Mouse (Mus musculus): ENCODE results near the gene Tmem184b. TPM values are rescaled to one million over a fixed set of nuclear protein-coding genes. Genes with fewer than 3 reads are reported as not detected.
A peak's percentile ranks its signal among the peaks of the same experiment; 100 is the strongest.

Tmem184b gene
- polyA plus RNA-seq, 1 experiment from 2014 or later: 38.8 TPM

GRCm38 (mm10) chr15:79399231-79400052 lies 3.9 kb downstream of the Tmem184b start:
- Histone ChIP-seq H3K27ac (ENCODE audit: low read depth, low read length) (no peak overlapping the region), H3K27me3 (replicated peaks; ENCODE audit: control insufficient read depth, insufficient read depth, low read length) (no peaks in the 10 kb centered on the region)
- no peak for ATAC-seq (replicated peaks; ENCODE audit: low FRiP score)

DNA sequence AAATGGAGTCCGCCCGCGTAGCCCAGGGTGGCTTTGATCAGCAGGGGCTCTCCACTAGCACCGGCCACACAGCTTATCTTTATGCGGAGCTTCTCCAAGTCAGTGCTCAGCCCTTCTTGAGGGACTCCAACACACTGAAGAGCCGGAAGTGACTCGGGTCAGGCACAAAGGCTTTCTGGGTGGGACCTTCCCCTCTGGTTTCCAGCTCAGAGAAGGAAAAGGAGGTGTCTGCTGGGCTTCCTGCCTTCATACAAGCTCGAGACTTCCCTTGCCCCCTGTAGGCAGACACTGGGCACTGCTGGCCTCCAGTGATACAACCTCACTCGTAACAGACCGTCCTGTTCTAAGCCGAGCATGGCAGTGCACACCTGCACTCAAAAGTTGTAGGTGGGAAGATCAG lies 6.6 kb downstream of the Tmem184b start:
- no peak overlapping the region for H3K4me3 ChIP-seq (ENCODE audit: low read depth, low read length)
- WGBS: 46% methylated on average over 11 of the region's 11 CpGs
- H3K27me3 ChIP-seq (replicated peaks; ENCODE audit: control insufficient read depth, insufficient read depth, low read length): no peaks in the 10 kb centered on the region
- no peak overlapping the region; the same call in 1 of the 2 replicates for H3K9ac ChIP-seq (ENCODE audit: low read depth, low read length)
- H3K36me3 ChIP-seq (ENCODE audit: control insufficient read depth, insufficient read depth, low read length): no peaks in the 10 kb centered on the region
- no peak overlapping the region for H3K27ac ChIP-seq (ENCODE audit: low read depth, low read length)
- H3K9me3 ChIP-seq (ENCODE audit: control insufficient read depth, low read length): no peaks in the 10 kb centered on the region
- peak overlapping the region; percentile 47 for H3K4me2 ChIP-seq
- peak; percentile 66 for ATAC-seq (replicated peaks; ENCODE audit: low FRiP score)
- peaks cover 51% of the 10 kb centered on the region for H3K4me1 ChIP-seq (replicated peaks; ENCODE audit: control insufficient read depth, insufficient read depth, low read length)
- DNase-seq (ENCODE audit: low spot score): no peak

More at GRCm38 (mm10) chr15:79399231-79400052, 3.9 kb downstream of the Tmem184b start:
- Histone ChIP-seq H3K4me1 (replicated peaks; ENCODE audit: control insufficient read depth, insufficient read depth, low read length) (peaks cover 53% of the 10 kb centered on the region), H3K4me3 (ENCODE audit: low read depth, low read length) (no peak overlapping the region), H3K4me2 (no peak overlapping the region), H3K9me3 (ENCODE audit: control insufficient read depth, low read length) (no peaks in the 10 kb centered on the region), H3K36me3 (ENCODE audit: control insufficient read depth, insufficient read depth, low read length) (no peaks in the 10 kb centered on the region), H3K9ac (ENCODE audit: low read depth, low read length) (no peak overlapping the region)
- no peak for DNase-seq (ENCODE audit: low spot score)
- WGBS: 86% methylated on average over 14 of the region's 14 CpGs

DNA sequence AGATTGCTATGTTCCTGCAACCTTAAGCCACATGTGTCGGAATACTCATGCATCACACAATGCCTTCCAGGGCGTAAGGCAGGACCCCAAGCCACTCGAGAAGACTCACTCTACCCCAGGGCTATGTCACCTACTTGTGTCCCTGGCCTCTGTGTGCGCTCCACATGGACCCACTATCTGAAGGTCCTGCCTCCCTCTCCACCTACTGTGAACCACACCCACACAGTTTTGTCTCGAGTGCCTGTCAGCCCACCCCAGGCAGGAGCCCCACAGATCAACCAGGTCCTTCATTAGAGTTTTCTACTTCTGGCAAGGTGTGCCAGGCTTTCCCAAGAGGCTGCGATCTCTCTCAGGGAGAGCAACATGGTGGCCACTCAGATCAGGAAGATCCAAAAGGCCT lies 8.1 kb downstream of the Tmem184b start:
- DNase-seq (ENCODE audit: low spot score): no peak
- no peak overlapping the region; the same call in 1 of the 2 replicates for H3K27ac ChIP-seq (ENCODE audit: low read depth, low read length)

GRCm38 (mm10) chr15:79394842-79395241 lies 8.5 kb downstream of the Tmem184b start:
- Histone ChIP-seq H3K27me3 (replicated peaks; ENCODE audit: control insufficient read depth, insufficient read depth, low read length) (no peaks in the 10 kb centered on the region), H3K27ac (ENCODE audit: low read depth, low read length) (no peak overlapping the region; the same call in 1 of the 2 replicates), H3K9me3 (ENCODE audit: control insufficient read depth, low read length) (no peaks in the 10 kb centered on the region), H3K36me3 (ENCODE audit: control insufficient read depth, insufficient read depth, low read length) (no peaks in the 10 kb centered on the region), H3K9ac (ENCODE audit: low read depth, low read length) (no peak overlapping the region), H3K4me1 (replicated peaks; ENCODE audit: control insufficient read depth, insufficient read depth, low read length) (peaks cover 47% of the 10 kb centered on the region), H3K4me3 (ENCODE audit: low read depth, low read length) (no peak overlapping the region), H3K4me2 (no peak overlapping the region)
- DNase-seq (ENCODE audit: low spot score) (no peak), ATAC-seq (replicated peaks; ENCODE audit: low FRiP score) (no peak)
- WGBS: 83% methylated on average over 4 of the region's 4 CpGs

More for the DNA sequence above, 8.1 kb downstream of the Tmem184b start:
- no peak overlapping the region for H3K4me2 ChIP-seq
- H3K27me3 ChIP-seq (replicated peaks; ENCODE audit: control insufficient read depth, insufficient read depth, low read length): no peaks in the 10 kb centered on the region
- H3K36me3 ChIP-seq (ENCODE audit: control insufficient read depth, insufficient read depth, low read length): no peaks in the 10 kb centered on the region
- H3K9ac ChIP-seq (ENCODE audit: low read depth, low read length): no peak overlapping the region
- peaks cover 50% of the 10 kb centered on the region for H3K4me1 ChIP-seq (replicated peaks; ENCODE audit: control insufficient read depth, insufficient read depth, low read length)
- 72% methylated on average over 6 of the region's 6 CpGs for WGBS
- no peak overlapping the region for H3K4me3 ChIP-seq (ENCODE audit: low read depth, low read length)
- no peak for ATAC-seq (replicated peaks; ENCODE audit: low FRiP score)
- H3K9me3 ChIP-seq (ENCODE audit: control insufficient read depth, low read length): no peaks in the 10 kb centered on the region

- H3K4me2 ChIP-seq: no peak overlapping the region
- ATAC-seq (replicated peaks; ENCODE audit: low FRiP score): no peak
- H3K4me1 ChIP-seq (replicated peaks; ENCODE audit: control insufficient read depth, insufficient read depth, low read length): peaks cover 45% of the 10 kb centered on the region
- no peaks in the 10 kb centered on the region for H3K27me3 ChIP-seq (replicated peaks; ENCODE audit: control insufficient read depth, insufficient read depth, low read length)
- no peak for DNase-seq (ENCODE audit: low spot score)
- no peak overlapping the region for H3K9ac ChIP-seq (ENCODE audit: low read depth, low read length)
- H3K4me3 ChIP-seq (ENCODE audit: low read depth, low read length): no peak overlapping the region
- no peaks in the 10 kb centered on the region for H3K36me3 ChIP-seq (ENCODE audit: control insufficient read depth, insufficient read depth, low read length)
- no peaks in the 10 kb centered on the region for H3K9me3 ChIP-seq (ENCODE audit: control insufficient read depth, low read length)
- WGBS: 82% methylated on average over 6 of the region's 6 CpGs
- 0 out of 2 replicates have a peak overlapping the region, but pooled peaks have one; percentile 13 for H3K27ac ChIP-seq (ENCODE audit: low read depth, low read length)
Measured at GRCm38 (mm10) chr15:79393101-79393500, 10.3 kb downstream of the Tmem184b start.

- Histone ChIP-seq H3K9me3 (ENCODE audit: control insufficient read depth, low read length) (no peaks in the 10 kb centered on the region), H3K9ac (ENCODE audit: low read depth, low read length) (no peak overlapping the region), H3K27me3 (replicated peaks; ENCODE audit: control insufficient read depth, insufficient read depth, low read length) (no peaks in the 10 kb centered on the region), H3K4me2 (no peak overlapping the region), H3K4me1 (replicated peaks; ENCODE audit: control insufficient read depth, insufficient read depth, low read length) (peaks cover 50% of the 10 kb centered on the region), H3K27ac (ENCODE audit: low read depth, low read length) (0 out of 2 replicates have a peak overlapping the region, but pooled peaks have one; percentile 21), H3K4me3 (ENCODE audit: low read depth, low read length) (no peak overlapping the region), H3K36me3 (ENCODE audit: control insufficient read depth, insufficient read depth, low read length) (no peaks in the 10 kb centered on the region)
- no peak for DNase-seq (ENCODE audit: low spot score)
- ATAC-seq (replicated peaks; ENCODE audit: low FRiP score): no peak
- 71% methylated on average over 5 of the region's 5 CpGs for WGBS
Measured at GRCm38 (mm10) chr15:79392527-79392926, 10.8 kb downstream of the Tmem184b start.

DNA sequence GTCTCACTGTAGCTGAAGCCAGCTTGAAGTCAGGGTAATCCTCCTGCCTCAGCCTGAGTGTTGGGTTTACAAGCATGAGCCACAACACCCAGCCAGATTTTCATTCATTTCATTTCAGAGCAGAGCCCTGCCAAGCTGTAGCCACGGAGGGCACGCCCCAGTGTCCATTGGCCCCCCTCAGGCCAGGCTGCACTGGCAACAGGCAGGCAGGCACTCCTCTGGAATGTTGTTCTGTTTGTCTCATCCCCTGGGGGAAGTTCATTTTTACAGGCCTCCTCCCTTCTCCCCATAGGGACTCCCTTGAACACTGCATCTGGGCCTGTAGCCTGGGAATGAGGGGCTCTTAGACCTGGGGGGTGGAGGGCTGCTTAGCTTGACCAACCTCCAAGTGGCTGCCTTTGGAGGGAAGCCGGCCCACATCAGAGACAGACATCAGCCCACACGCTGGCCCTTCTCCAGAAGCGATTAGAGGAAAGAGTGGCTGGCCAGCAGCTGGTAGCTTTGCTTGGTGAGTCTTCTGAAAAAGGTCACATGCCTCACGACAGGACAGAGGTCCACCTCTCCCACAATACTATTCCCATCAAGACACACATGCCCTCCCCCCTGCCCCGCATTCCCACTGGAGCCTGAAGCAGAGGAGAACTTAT lies 11.8 kb downstream of the Tmem184b start:
- Histone ChIP-seq H3K27me3 (replicated peaks; ENCODE audit: control insufficient read depth, insufficient read depth, low read length) (no peaks in the 10 kb centered on the region), H3K4me3 (ENCODE audit: low read depth, low read length) (no peak overlapping the region), H3K4me2 (no peak overlapping the region), H3K4me1 (replicated peaks; ENCODE audit: control insufficient read depth, insufficient read depth, low read length) (peaks cover 53% of the 10 kb centered on the region), H3K27ac (ENCODE audit: low read depth, low read length) (peak overlapping the region; percentile 23; the same call in 1 of the 2 replicates), H3K36me3 (ENCODE audit: control insufficient read depth, insufficient read depth, low read length) (no peaks in the 10 kb centered on the region), H3K9ac (ENCODE audit: low read depth, low read length) (no peak overlapping the region; the same call in 1 of the 2 replicates), H3K9me3 (ENCODE audit: control insufficient read depth, low read length) (no peaks in the 10 kb centered on the region)
- 53% methylated on average over 7 of the region's 7 CpGs for WGBS
- DNase-seq (ENCODE audit: low spot score) (no peak), ATAC-seq (replicated peaks; ENCODE audit: low FRiP score) (no peak)

DNA sequence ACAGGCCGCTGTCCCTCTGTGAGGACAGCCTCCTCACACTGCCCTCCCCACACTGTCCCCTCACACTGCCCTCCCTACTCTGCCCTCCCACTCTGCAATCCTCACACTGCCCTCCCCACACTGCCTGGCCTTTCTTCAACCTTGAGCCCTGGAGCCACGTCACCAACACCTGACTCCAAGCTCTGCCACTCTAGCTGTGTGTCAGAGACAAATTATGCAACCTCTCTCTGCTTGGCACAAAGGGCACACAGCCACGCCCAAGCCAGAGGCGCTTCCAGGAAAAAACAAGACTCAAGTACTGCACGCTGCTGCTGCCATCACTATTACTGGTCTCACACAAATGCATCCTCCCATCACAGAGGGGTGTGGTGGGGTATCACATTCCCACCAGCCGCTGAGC lies 12.9 kb downstream of the Tmem184b start:
- H3K9ac ChIP-seq (ENCODE audit: low read depth, low read length): no peak overlapping the region
- WGBS: 75% methylated on average over 6 of the region's 6 CpGs
- peaks cover 44% of the 10 kb centered on the region for H3K4me1 ChIP-seq (replicated peaks; ENCODE audit: control insufficient read depth, insufficient read depth, low read length)
- H3K4me3 ChIP-seq (ENCODE audit: low read depth, low read length): no peak overlapping the region
- no peak overlapping the region for H3K4me2 ChIP-seq
- H3K36me3 ChIP-seq (ENCODE audit: control insufficient read depth, insufficient read depth, low read length): no peaks in the 10 kb centered on the region
- H3K9me3 ChIP-seq (ENCODE audit: control insufficient read depth, low read length): no peaks in the 10 kb centered on the region
- H3K27ac ChIP-seq (ENCODE audit: low read depth, low read length): no peak overlapping the region
- DNase-seq (ENCODE audit: low spot score): no peak
- ATAC-seq (replicated peaks; ENCODE audit: low FRiP score): no peak
- H3K27me3 ChIP-seq (replicated peaks; ENCODE audit: control insufficient read depth, insufficient read depth, low read length): no peaks in the 10 kb centered on the region

Data from liver, embryonic 11.5 days (tissue).